Mouse (Mus musculus) kidney, postnatal 0 days (tissue): ENCODE measurements around the gene Tprkb. TPM values are rescaled to one million over a fixed set of nuclear protein-coding genes. Genes with fewer than 3 reads are reported as not detected.
A peak's percentile ranks its signal among the peaks of the same experiment; 100 is the strongest.
"Not testable (repeated sequence)": the region's sequence is repeated elsewhere in the genome, so short reads cannot be mapped to it uniquely, and the experiment has no call there.

ENCODE experiments used
- ATAC-seq: fragments of 200-750 bp; cut with Nextera tagmentation; replicated peaks from 2 replicates; pipeline ENCODE4 v1.8.0; 2017; ENCODE audit warnings: low read depth, moderate number of reproducible peaks, moderate TSS enrichment, moderate library complexity; ENCODE audit not compliant: low FRiP score
- DNase-seq: peaks from one replicate; pipeline ENCODE4 v3.0.0-alpha.2; 2016; ENCODE audit warnings: low spot score
- H3K27ac ChIP-seq: fragments of 300-500 bp; sonication (generic); 2 replicates; pipeline ENCODE4 v1.5.1; 2014; ENCODE audit warnings: mild to moderate bottlenecking
- H3K27me3 ChIP-seq: fragments of 300-500 bp; sonication (generic); 2 replicates; pipeline ENCODE4 v1.6.1; 2014; ENCODE audit warnings: low read length, mixed read lengths; ENCODE audit not compliant: insufficient read depth
- H3K36me3 ChIP-seq: fragments of 300-500 bp; sonication (generic); 2 replicates; pipeline ENCODE4 v1.6.1; 2014; ENCODE audit warnings: low read length, mixed read lengths; ENCODE audit not compliant: insufficient read depth
- H3K4me1 ChIP-seq: fragments of 300-500 bp; sonication (generic); replicated peaks from 2 replicates; pipeline ENCODE4 v1.6.1; 2014; ENCODE audit warnings: antibody characterized with exemption, low read length, mixed read lengths; ENCODE audit not compliant: insufficient read depth
- H3K4me2 ChIP-seq: fragments of 300-500 bp; sonication (generic); 2 replicates; pipeline ENCODE4 v1.6.1; 2014; ENCODE audit warnings: mild to moderate bottlenecking, low read length, moderate library complexity, mixed read lengths
- H3K4me3 ChIP-seq: fragments of 300-500 bp; sonication (generic); replicated peaks from 2 replicates; pipeline ENCODE4 v1.5.1; 2014; ENCODE audit warnings: low read depth, low read length
- H3K9ac ChIP-seq: fragments of 300-500 bp; sonication (generic); 2 replicates; pipeline ENCODE4 v1.6.1; 2014; ENCODE audit warnings: low read depth, low read length
- H3K9me3 ChIP-seq: fragments of 300-500 bp; sonication (generic); replicated peaks from 2 replicates; pipeline ENCODE4 v1.6.1; 2016; ENCODE audit warnings: low read length, inconsistent platforms, mixed read lengths
- CTCF ChIP-seq: IDR thresholded peaks from 2 replicates; pipeline ENCODE4 v1.5.1; 2016; ENCODE audit warnings: antibody characterized with exemption, low read depth, mild to moderate bottlenecking, moderate library complexity
- WGBS: fragments of 180-500 bp; shearing (Covaris S2); extraction: QIAGEN DNeasy Blood & Tissue Kit; methylation state at CpG from one replicate; pipeline ENCODE4 v1.1.7; 2014; 5-methylcytosine and 5-hydroxymethylcytosine counted together
- polyA plus RNA-seq: library from polyadenylated mRNA; unstranded; fragments of >200 nt; fragmentation: Nextera tagmentation; extraction: Ambion mirVana; gene quantifications from 2 replicates; pipeline ENCODE4 v1.2.1, GENCODE M21; 2015

Tprkb gene
- polyA plus RNA-seq, 1 experiment from 2014 or later, result 54.3 TPM

- no peaks in the 10 kb centered on the region for H3K9me3 ChIP-seq
- ATAC-seq, result no peak
- no peaks in the 10 kb centered on the region for H3K4me1 ChIP-seq
- no peak overlapping the region for H3K4me3 ChIP-seq
- H3K27me3 ChIP-seq, result no peaks in the 10 kb centered on the region
- no peak overlapping the region for H3K27ac ChIP-seq
- no peak overlapping the region for H3K4me2 ChIP-seq
- DNase-seq, result no peak
- no peak overlapping the region for H3K9ac ChIP-seq
- H3K36me3 ChIP-seq, result no peaks in the 10 kb centered on the region
- WGBS, result 88% methylated on average over 2 of the region's 2 CpGs
- TF ChIP-seq CTCF, result no peak
These were observed 9.4 kb upstream of the Tprkb start for GRCm38 (mm10) chr6:85902303-85902702.

- not testable (repeated sequence) for H3K9ac ChIP-seq
- peak; percentile 43 for DNase-seq
These were observed 7.0 kb upstream of the Tprkb start, which contains the start of gene Nat8f4 for GRCm38 (mm10) chr6:85904642-85905061. Gene Nat8f4, minus strand, starts transcription at chr6:85904884.

GRCm38 (mm10) chr6:85906911-85907351 lies 4.7 kb upstream of the Tprkb start:
- not testable (repeated sequence) for H3K9ac ChIP-seq, H3K9me3 ChIP-seq, H3K27ac ChIP-seq, H3K27me3 ChIP-seq, H3K36me3 ChIP-seq, H3K4me2 ChIP-seq, H3K4me3 ChIP-seq, DNase-seq, ATAC-seq, H3K4me1 ChIP-seq
- WGBS, result 71% methylated on average over 2 of the region's 2 CpGs

More at GRCm38 (mm10) chr6:85904642-85905061, 7.0 kb upstream of the Tprkb start, which contains the start of gene Nat8f4:
- H3K4me1 ChIP-seq, H3K27ac ChIP-seq, H3K27me3 ChIP-seq, H3K36me3 ChIP-seq, H3K9me3 ChIP-seq: not testable (repeated sequence)
- ATAC-seq, result peak; percentile 56
- Histone ChIP-seq H3K4me2 (peak within 1 kb of the TSS; percentile 25; the same call in 1 of the 2 replicates), H3K4me3 (peak within 1 kb of the TSS; percentile 26; the same call in 1 of the 2 replicates)
- WGBS, result 18% methylated on average over 20 of the region's 20 CpGs
- TF ChIP-seq CTCF, result peak; percentile 84

GRCm38 (mm10) chr6:85908341-85908740 lies 3.3 kb upstream of the Tprkb start:
- ATAC-seq (no peak), DNase-seq (no peak)
- Histone ChIP-seq H3K9me3 (no peaks in the 10 kb centered on the region), H3K36me3 (no peaks in the 10 kb centered on the region), H3K4me1 (no peaks in the 10 kb centered on the region), H3K4me3 (no peak overlapping the region), H3K27ac (no peak overlapping the region), H3K27me3 (no peaks in the 10 kb centered on the region), H3K4me2 (no peak overlapping the region), H3K9ac (no peak overlapping the region)
- WGBS, result 58% methylated on average over 3 of the region's 3 CpGs
- no peak for TF ChIP-seq CTCF

- Histone ChIP-seq H3K4me3 (no peak overlapping the region), H3K27me3 (no peaks in the 10 kb centered on the region), H3K9ac (no peak overlapping the region), H3K4me2 (no peak overlapping the region), H3K27ac (no peak overlapping the region), H3K9me3 (no peaks in the 10 kb centered on the region), H3K36me3 (no peaks in the 10 kb centered on the region), H3K4me1 (no peaks in the 10 kb centered on the region)
- WGBS, result 100% methylated on average over 1 of the region's 1 CpGs
- no peak for TF ChIP-seq CTCF
- no peak for DNase-seq
- ATAC-seq, result no peak
These were observed 2.0 kb upstream of the Tprkb start for GRCm38 (mm10) chr6:85909704-85910103.

GRCm38 (mm10) chr6:85915141-85915538 lies 3.5 kb downstream of the Tprkb start:
- Histone ChIP-seq H3K4me2 (peak overlapping the region; percentile 65), H3K27ac (peak overlapping the region; percentile 94), H3K4me1 (no peaks in the 10 kb centered on the region), H3K36me3 (no peaks in the 10 kb centered on the region), H3K9me3 (no peaks in the 10 kb centered on the region), H3K27me3 (no peaks in the 10 kb centered on the region), H3K4me3 (peak overlapping the region; percentile 43), H3K9ac (peak overlapping the region; percentile 51)
- 4% methylated on average over 11 of the region's 11 CpGs for WGBS
- DNase-seq (peak; percentile 40), ATAC-seq (no peak)
- no peak for TF ChIP-seq CTCF
